Mouse (Mus musculus) CD8-positive naive resting alpha-beta T cell, adult 2 months (primary cell): ENCODE data around the gene Gm4985.
"Not testable (repeated sequence)": the region's sequence is repeated elsewhere in the genome, so short reads cannot be mapped to it uniquely, and the experiment has no call there.

Experiments
- DNase-seq, 2 experiments: peaks; one replicate each; pipeline ENCODE4 v3.0.0; 2022; ENCODE audit warnings: low read depth in 2 of 2, low spot score in 2 of 2

Gm4985 gene

GRCm38 (mm10) chrX:23958834-23959233, at the start of gene Gm4985:
Gm4985 (minus strand) TSS chrX:23958934.
- DNase-seq, result not testable (repeated sequence)

GRCm38 (mm10) chrX:23954161-23954560, 4.6 kb downstream of the Gm4985 start:
- DNase-seq, result no peak
